Mouse (Mus musculus) c-Kit-negative CD71-positive TER-119-positive erythroid progenitor cells, embryonic 14.5 days (primary cell): ENCODE results near the gene Erich3.

Experiments
- DNase-seq: peaks from one replicate; pipeline ENCODE4 v3.0.0-alpha.2; 2013; ENCODE audit warnings: low read depth, low spot score

The Erich3 gene

GRCm38 (mm10) chr3:154673326-154673725 lies 9.7 kb downstream of the Erich3 start:
- DNase-seq: no peak

- DNase-seq: no peak
Observed at GRCm38 (mm10) chr3:154682570-154682969, 18.9 kb downstream of the Erich3 start.

GRCm38 (mm10) chr3:154683667-154684066 lies 20.0 kb downstream of the Erich3 start:
- DNase-seq: no peak

- no peak for DNase-seq
Observed at GRCm38 (mm10) chr3:154690260-154690659, 26.6 kb downstream of the Erich3 start.

- no peak for DNase-seq
Observed at GRCm38 (mm10) chr3:154691897-154692571, 28.4 kb downstream of the Erich3 start.

- DNase-seq: no peak
Observed at GRCm38 (mm10) chr3:154692572-154692922, 28.9 kb downstream of the Erich3 start.

GRCm38 (mm10) chr3:154693902-154694301 lies 30.2 kb downstream of the Erich3 start:
- no peak for DNase-seq

GRCm38 (mm10) chr3:154696611-154697010 lies 33.0 kb downstream of the Erich3 start:
- no peak for DNase-seq

- DNase-seq: no peak
Observed at GRCm38 (mm10) chr3:154698907-154699306, 35.2 kb downstream of the Erich3 start.

GRCm38 (mm10) chr3:154700296-154700695 lies 36.6 kb downstream of the Erich3 start:
- DNase-seq: no peak

GRCm38 (mm10) chr3:154700735-154701134 lies 37.1 kb downstream of the Erich3 start:
- no peak for DNase-seq

GRCm38 (mm10) chr3:154704755-154705154 lies 41.1 kb downstream of the Erich3 start:
- DNase-seq: no peak

GRCm38 (mm10) chr3:154708150-154708549 lies 44.5 kb downstream of the Erich3 start:
- DNase-seq: no peak

- DNase-seq: no peak
Observed at GRCm38 (mm10) chr3:154723198-154723597, 59.5 kb downstream of the Erich3 start.

- no peak for DNase-seq
Observed at GRCm38 (mm10) chr3:154731431-154731830, 67.8 kb downstream of the Erich3 start.

- DNase-seq: no peak
Observed at GRCm38 (mm10) chr3:154741496-154741895, 77.8 kb downstream of the Erich3 start.

GRCm38 (mm10) chr3:154742927-154743326 lies 79.3 kb downstream of the Erich3 start:
- no peak for DNase-seq

GRCm38 (mm10) chr3:154744317-154744716 lies 80.7 kb downstream of the Erich3 start:
- DNase-seq: no peak

GRCm38 (mm10) chr3:154754505-154754904 lies 90.8 kb downstream of the Erich3 start:
- no peak for DNase-seq

- no peak for DNase-seq
Observed at GRCm38 (mm10) chr3:154755225-154755624, 91.6 kb downstream of the Erich3 start.

GRCm38 (mm10) chr3:154758089-154758488 lies 94.4 kb downstream of the Erich3 start:
- DNase-seq: no peak

GRCm38 (mm10) chr3:154761108-154761507 lies 97.4 kb downstream of the Erich3 start:
- DNase-seq: no peak

- no peak for DNase-seq
Observed at GRCm38 (mm10) chr3:154763374-154763773, 99.7 kb downstream of the Erich3 start.

- DNase-seq: no peak
Observed at GRCm38 (mm10) chr3:154764115-154764514, 100.5 kb downstream of the Erich3 start.
